Mouse (Mus musculus) olfactory bulb, adult 2 months (tissue): ENCODE data around the gene Lamtor1.

ENCODE experiments used
- CTCF ChIP-seq: fragments of 200-500 bp; IDR thresholded peaks from 2 replicates; pipeline ENCODE4 v1.5.1; 2012; ENCODE audit warnings: low read depth, mild to moderate bottlenecking, low read length, moderate library complexity; ENCODE audit not compliant: insufficient read depth
- POLR2A ChIP-seq: fragments of 200-500 bp; IDR thresholded peaks from 2 replicates; pipeline ENCODE4 v1.6.1; 2012; ENCODE audit warnings: mild to moderate bottlenecking, low read depth, low read length, moderate library complexity; ENCODE audit not compliant: insufficient read depth

- TF ChIP-seq CTCF (no peak), POLR2A (no peak)
Measured at GRCm38 (mm10) chr7:101971721-101972120, 66.0 kb downstream of the Lamtor1 start.
